Mouse (Mus musculus): Measurements from ENCODE around the gene Lhx1. TPM values are rescaled to one million over a fixed set of nuclear protein-coding genes. Genes with fewer than 3 reads are reported as not detected.

Lhx1 gene
- polyA plus RNA-seq, 1 experiment from 2014 or later, result not detected

DNA sequence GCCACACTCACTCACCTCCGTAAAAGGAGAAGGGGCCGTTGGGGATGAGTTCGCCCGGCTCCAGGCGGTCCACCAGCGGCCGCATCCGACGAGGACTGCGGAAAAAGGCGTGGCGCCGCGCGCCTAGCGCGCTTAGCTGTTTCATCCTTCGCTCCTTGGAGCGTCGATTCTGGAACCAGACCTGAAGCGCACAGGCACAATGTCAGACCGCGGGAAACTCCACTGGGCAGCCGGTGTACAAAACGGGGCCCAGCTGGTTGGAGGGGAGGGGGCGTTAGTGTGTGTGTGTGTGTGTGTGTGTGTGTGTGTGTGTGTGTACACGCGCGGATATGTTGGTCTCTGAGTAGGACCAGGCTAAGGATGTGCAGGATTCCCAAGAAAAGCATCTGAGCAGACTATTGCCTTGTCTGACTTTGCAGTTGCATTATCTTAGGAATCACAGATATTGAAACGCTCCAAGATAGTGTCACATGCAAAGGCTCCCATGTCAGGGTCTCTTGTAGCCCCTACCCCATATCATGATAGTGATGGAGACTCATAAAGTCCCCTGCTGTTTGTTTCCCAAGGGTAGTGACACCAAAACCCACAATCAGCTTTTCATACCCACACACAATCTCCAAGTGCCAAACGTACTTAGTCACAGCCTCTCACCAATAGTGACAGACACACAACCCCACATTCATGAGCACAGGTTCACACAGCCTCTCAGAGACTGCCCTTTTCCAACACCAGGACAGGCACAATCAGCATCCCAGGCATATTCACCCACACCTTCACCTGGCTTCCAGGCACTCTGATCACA, 4.9 kb downstream of the Lhx1 start:
- Histone ChIP-seq H3K36me3 (ENCODE audit: inconsistent target) (no peaks in the 10 kb centered on the region), H3K4me3 (ENCODE audit: inconsistent target) (no peak overlapping the region), H3K79me2 (ENCODE audit: inconsistent target) (no peaks in the 10 kb centered on the region), H3K27ac (no peak overlapping the region)
- WGBS (ENCODE audit: missing documents), result 14% methylated on average over 30 of the region's 31 CpGs

DNA sequence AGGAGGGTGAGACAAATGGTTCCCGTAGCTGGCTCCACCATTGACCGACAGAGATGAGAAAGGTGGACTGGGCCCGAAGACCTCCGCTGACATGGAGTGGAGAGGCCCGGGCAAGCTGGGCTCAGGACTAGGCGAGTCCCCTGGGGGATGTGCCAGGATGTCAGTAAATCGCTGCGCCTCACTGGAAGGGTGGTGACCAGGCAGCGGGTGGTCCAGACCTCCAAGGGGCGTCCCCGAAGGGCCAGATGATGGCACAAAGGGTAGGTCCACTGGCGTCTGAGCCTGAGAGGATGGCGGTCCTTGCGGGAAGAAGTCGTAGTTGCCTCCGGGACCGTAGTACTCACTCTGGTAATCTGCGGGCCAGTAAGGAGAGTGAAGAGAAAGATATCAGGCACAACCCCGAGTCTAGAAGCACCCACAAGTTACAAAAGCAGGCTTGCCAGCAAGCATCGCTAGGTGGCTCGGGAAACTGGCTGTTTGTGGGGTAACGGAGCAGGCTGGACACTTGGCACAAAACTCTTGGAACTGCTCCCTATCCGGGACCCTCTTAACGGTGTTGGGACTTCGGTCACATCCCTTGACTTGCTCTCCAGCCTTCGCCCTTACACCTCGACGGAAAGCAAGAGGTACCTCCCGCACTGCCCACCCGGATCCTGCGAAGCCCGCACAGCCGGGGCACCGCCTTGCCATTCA, 5.6 kb downstream of the Lhx1 start:
- Histone ChIP-seq H3K4me3 (ENCODE audit: inconsistent target) (no peak overlapping the region), H3K36me3 (ENCODE audit: inconsistent target) (no peaks in the 10 kb centered on the region), H3K79me2 (ENCODE audit: inconsistent target) (no peaks in the 10 kb centered on the region), H3K27ac (no peak overlapping the region)
- WGBS (ENCODE audit: missing documents), result 15% methylated on average over 34 of the region's 34 CpGs

DNA sequence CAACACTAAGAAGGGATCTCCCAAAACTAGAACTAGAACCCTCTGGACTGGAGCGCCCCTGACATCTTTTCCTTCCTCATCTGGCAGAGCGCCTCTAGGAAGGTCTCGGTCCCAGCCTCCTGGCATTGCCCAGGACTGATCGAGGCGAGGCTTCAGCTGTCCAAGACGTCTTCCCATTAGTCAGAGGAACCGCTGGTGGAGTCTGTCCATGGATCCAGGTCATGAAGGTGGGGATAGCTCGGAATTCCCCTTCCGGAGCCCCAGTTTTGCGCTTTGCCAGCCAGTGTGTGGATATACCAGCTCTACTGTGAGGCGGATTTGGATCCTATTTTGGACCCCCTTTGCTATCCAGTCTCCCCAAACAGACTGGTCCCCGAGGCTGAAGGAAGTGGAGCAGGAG, 6.3 kb downstream of the Lhx1 start:
- Histone ChIP-seq H3K27ac (no peak overlapping the region), H3K36me3 (ENCODE audit: inconsistent target) (no peaks in the 10 kb centered on the region), H3K4me3 (ENCODE audit: inconsistent target) (no peak overlapping the region), H3K79me2 (ENCODE audit: inconsistent target) (no peaks in the 10 kb centered on the region)
- 30% methylated on average over 12 of the region's 12 CpGs for WGBS (ENCODE audit: missing documents)

DNA sequence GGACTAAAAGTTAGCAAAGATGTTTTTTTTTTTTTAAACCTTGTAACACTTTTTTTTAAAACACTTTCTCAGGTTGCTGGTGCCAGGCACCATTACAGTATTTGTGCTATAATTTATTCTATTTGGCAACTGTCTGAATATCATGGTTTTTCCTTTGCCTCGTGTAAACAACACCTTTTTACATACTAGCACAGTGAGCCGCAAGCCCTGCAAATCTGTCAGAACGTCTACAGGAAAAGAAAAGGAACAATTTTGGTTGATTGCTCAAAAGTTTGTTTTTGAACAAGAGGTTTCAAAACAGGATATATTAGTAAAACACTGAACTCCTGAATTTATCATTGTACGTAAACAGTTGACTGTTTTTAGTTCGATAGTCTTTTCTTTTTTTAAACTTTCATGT, 7.1 kb downstream of the Lhx1 start:
- H3K4me3 ChIP-seq (ENCODE audit: inconsistent target), result no peak overlapping the region
- no peaks in the 10 kb centered on the region for H3K36me3 ChIP-seq (ENCODE audit: inconsistent target)
- 51% methylated on average over 5 of the region's 5 CpGs for WGBS (ENCODE audit: missing documents)
- H3K79me2 ChIP-seq (ENCODE audit: inconsistent target), result no peaks in the 10 kb centered on the region
- no peak overlapping the region for H3K27ac ChIP-seq

DNA sequence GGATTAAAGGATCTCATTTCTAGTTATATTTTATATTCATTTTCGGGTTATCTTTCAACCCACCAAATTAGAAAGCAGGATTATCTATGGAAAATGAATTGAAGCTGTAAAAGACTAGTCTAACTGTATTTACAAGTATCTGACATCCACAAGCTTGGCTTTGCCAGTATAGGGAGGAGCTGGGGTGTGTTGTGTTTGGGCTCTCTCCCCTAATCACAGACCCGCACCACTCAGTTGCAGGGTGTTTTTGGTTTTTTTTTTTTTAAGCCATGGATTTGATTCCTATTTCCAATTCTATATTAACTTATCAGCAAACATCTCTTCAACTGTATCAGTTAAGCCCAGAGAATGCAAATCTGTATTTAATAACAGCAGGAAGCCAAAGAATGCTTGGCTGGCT, 7.9 kb downstream of the Lhx1 start:
- 41% methylated on average over 2 of the region's 2 CpGs for WGBS (ENCODE audit: missing documents)
- peaks cover 6% of the 10 kb centered on the region for H3K79me2 ChIP-seq (ENCODE audit: inconsistent target)
- H3K4me3 ChIP-seq (ENCODE audit: inconsistent target), result no peak overlapping the region
- H3K36me3 ChIP-seq (ENCODE audit: inconsistent target), result no peaks in the 10 kb centered on the region
- no peak overlapping the region for H3K27ac ChIP-seq

DNA sequence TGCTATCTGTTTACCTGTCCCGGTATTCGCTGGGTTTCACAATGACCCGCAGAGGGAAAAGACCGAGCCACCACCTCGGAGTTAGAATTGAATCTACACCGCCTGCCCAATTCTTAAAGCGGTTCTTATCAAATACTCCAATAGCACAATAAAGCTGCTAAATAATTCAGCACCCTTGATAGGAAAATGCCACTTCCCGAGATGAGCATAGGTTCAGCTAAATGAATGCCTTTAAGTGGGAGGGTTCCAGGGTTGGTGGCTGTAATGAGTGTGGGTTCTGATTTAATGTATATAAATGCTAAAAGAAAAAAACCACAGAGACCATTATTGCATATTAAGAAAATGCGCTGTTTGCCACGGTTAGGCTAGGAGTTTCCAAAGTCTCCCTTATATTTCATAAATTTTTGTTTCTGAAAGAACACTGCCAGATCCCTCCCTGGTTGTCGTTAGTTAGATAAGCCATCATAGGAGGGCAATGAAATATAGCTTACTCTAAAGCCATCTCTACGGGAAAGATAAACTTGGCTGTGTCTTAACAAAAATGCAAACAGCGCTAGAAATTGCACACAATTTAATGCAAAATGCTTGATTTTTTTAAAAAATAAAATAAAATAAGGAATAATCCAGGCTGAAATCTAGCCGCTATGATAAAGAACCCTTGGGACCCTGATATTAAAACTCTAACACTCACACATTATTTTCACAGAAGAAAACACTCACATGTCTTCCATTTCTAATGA, 8.7 kb downstream of the Lhx1 start:
- no peak overlapping the region for H3K4me3 ChIP-seq (ENCODE audit: inconsistent target)
- peaks cover 11% of the 10 kb centered on the region for H3K79me2 ChIP-seq (ENCODE audit: inconsistent target)
- H3K27ac ChIP-seq, result no peak overlapping the region
- no peaks in the 10 kb centered on the region for H3K36me3 ChIP-seq (ENCODE audit: inconsistent target)
- WGBS (ENCODE audit: missing documents), result 19% methylated on average over 14 of the region's 14 CpGs

DNA sequence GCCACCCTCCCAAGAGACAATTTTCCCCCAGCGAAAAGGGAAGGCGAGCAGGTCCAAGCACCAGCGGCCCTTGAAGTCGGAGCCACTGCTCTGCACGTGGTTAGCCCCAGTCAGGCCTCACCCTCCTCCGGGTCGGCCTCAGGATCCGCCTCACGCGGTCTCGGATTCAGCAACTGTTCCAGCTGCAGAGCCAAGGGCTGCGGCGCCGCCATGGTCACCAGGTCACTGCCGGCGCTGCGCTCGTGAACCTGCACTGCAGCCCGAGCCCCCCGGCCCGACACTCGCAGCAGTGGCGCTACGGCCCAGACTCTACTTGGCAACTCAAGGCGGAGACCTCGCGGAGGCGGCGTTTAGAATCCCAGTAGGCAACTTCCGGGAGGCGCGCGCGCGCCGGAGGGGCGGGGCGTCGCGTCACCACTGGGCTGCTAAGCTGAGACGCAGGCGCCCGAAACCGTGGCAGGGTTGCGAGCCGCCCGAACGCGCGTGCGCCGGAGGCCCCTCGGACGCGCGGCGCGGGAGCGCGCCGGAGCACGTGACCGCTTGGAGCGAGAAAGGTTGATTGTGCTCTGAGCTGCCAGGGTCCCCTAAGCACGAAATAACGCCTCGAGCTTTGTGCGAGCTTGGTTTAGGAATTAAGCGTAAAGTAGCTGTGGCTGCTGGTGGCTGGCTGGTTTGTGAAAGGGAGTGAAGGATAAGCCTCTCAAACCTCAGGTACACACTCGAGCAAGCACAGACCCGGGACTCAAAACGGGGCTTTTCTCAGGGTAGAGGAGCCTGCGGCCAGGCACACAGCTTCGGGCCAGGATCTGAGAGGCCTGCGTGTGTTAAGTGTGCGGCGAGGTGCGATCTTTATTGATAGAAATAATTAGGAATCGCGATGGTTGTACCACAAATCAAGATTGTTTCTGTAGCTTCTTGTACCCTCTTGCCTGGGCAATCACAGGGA, 11.9 kb downstream of the Lhx1 start, which contains the start of gene Aatf:
Gene Aatf, minus strand, starts transcription at position 352 of the 946 bp plus-strand sequence.
- WGBS (ENCODE audit: missing documents), result under 1% methylated on average over 74 of the region's 80 CpGs
- peak within 1 kb of the TSS; percentile 22; the same call in 1 of the 2 replicates for H3K27ac ChIP-seq
- peak within 1 kb of the TSS; percentile 72 for H3K4me3 ChIP-seq (ENCODE audit: inconsistent target)
- peaks cover 11% of the 10 kb centered on the region for H3K79me2 ChIP-seq (ENCODE audit: inconsistent target)
- peaks cover 8% of the 10 kb centered on the region; the same call in 1 of the 2 replicates for H3K36me3 ChIP-seq (ENCODE audit: inconsistent target)

DNA sequence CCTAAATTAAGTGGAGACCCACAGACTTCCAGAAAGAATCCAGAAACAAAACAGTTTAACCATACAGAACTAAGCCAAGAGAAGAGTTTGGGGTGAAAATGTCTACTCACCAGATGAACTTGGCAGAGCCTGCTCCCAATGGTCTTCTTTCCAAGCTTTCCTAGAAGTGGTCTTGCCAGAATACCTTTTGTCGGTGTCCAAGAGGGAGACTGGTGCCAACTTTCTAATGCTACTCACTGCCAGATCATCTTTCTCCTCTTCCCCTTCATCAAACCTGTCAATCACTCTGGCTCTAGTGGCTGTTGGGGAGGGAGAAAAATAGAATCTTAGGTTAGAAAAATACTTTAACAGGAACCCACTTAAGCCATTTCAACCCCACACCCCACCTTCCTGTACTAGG, 13.3 kb downstream of the Lhx1 start:
- Histone ChIP-seq H3K4me3 (ENCODE audit: inconsistent target) (no peak overlapping the region), H3K36me3 (ENCODE audit: inconsistent target) (peaks cover 16% of the 10 kb centered on the region), H3K79me2 (ENCODE audit: inconsistent target) (peaks cover 11% of the 10 kb centered on the region), H3K27ac (no peak overlapping the region)
- WGBS (ENCODE audit: missing documents), result 92% methylated on average over 1 of the region's 1 CpGs

DNA sequence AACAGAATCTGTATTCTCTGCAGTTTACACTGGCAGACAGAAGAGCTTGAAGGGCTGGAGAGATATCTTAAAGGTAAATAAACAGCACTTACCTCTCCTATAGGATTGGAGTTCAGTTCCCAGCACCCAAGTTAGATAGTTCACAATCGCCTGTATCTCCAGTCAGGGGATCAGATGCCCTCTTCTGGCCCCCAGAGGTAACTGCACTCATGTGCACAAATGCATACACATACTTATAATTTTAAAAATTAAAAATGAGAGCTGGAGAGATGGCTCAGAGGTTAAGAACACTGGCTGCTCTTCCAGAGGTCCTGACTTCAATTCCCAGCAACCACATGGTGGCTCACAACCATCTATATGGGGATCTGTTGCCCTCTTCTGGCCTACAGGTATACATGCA, 21.0 kb downstream of the Lhx1 start:
- Histone ChIP-seq H3K36me3 (ENCODE audit: inconsistent target) (peaks cover 22% of the 10 kb centered on the region), H3K27ac (no peak overlapping the region), H3K4me3 (ENCODE audit: inconsistent target) (no peak overlapping the region), H3K79me2 (ENCODE audit: inconsistent target) (no peaks in the 10 kb centered on the region)
- WGBS (ENCODE audit: missing documents), result 100% methylated on average over 1 of the region's 1 CpGs

DNA sequence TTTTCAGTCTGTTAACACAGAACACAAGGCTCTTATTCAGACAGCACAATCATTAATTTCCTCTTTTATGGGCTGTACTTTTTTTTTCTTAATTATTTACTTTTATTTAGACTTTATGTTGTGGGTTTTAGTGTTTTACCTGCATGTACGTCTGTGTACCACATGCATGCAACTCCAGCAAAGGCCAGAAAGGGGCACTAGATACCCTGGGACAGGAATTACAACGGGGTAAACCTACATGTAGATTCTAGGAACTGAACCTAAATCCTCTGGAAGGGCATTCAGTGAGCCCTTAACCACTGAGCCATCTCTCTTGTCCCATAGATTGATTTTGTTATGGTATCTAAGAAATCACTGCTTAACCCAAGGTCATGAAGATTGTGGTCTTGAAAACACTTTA, 27.4 kb downstream of the Lhx1 start:
- 82% methylated on average over 2 of the region's 2 CpGs for WGBS (ENCODE audit: missing documents)
- no peak overlapping the region for H3K4me3 ChIP-seq (ENCODE audit: inconsistent target)

DNA sequence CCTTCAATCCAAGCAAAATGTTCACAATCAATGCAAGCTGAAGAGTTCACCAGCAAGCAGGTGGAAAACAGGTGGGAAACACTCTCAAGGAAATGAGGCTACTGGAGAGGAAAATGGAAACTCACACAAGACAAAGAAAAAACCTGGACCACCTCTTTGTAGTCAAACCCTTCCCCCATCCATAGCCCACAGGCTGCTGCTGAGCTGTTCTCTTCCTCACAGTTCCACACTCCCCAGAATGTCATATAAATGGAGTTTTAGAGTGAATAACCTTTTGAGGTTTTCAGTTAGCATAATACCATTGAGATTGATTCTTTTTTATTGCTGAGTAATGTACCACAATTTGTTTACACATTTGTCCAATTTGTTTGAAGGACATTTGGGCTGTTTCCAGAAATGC, 28.4 kb downstream of the Lhx1 start:
- Histone ChIP-seq H3K79me2 (ENCODE audit: inconsistent target) (no peaks in the 10 kb centered on the region), H3K27ac (no peak overlapping the region), H3K36me3 (ENCODE audit: inconsistent target) (peaks cover 10% of the 10 kb centered on the region), H3K4me3 (ENCODE audit: inconsistent target) (no peak overlapping the region)

More for the DNA sequence above, 27.4 kb downstream of the Lhx1 start:
- Histone ChIP-seq H3K36me3 (ENCODE audit: inconsistent target) (peaks cover 14% of the 10 kb centered on the region; the same call in 1 of the 2 replicates), H3K27ac (no peak overlapping the region), H3K79me2 (ENCODE audit: inconsistent target) (no peaks in the 10 kb centered on the region)

DNA sequence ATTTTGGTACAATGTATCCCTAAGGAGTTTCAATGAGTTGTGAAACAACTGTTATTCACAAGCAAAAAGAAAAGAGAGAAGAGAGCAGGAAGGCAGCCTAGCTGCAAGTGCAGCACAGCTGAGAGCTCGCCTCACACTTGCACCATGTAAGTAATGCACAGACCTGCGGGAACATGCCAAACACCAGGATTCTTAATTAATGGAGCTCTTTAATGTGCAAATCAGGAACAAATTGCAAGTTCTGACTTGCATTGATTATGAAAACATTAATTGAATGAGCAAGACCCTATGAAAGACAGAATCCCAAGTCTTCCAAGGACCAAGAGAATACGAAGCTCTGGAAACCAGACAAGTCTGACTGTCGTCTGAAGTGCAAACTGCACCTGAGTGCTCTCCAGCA, 29.6 kb downstream of the Lhx1 start:
- no peak overlapping the region for H3K4me3 ChIP-seq (ENCODE audit: inconsistent target)
- H3K79me2 ChIP-seq (ENCODE audit: inconsistent target), result no peaks in the 10 kb centered on the region
- H3K27ac ChIP-seq, result no peak overlapping the region
- H3K36me3 ChIP-seq (ENCODE audit: inconsistent target), result peaks cover 16% of the 10 kb centered on the region
- WGBS (ENCODE audit: missing documents), result 97% methylated on average over 4 of the region's 4 CpGs

DNA sequence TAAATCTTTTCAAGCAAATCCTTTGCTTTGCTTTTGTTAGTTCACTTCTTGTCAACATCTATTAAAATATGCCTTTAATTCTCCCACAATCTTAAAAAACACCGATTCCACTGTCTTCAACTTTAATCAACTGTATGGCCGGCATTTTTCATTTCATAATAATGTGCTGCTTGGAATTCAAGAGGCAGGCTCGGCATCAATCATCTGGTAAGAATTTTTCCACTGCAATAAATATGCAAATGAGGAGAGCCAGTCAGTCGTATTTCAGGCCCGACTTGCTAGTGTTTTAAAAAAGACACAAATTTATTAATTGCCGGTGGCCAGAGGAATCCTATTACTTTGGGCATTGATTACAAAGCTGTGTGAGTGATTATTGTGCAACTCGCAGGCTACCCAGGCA, 43.7 kb downstream of the Lhx1 start:
- H3K79me2 ChIP-seq (ENCODE audit: inconsistent target), result no peaks in the 10 kb centered on the region
- H3K36me3 ChIP-seq (ENCODE audit: inconsistent target), result no peaks in the 10 kb centered on the region
- 93% methylated on average over 7 of the region's 7 CpGs for WGBS (ENCODE audit: missing documents)
- no peak overlapping the region for H3K4me3 ChIP-seq (ENCODE audit: inconsistent target)
- H3K27ac ChIP-seq, result no peak overlapping the region

DNA sequence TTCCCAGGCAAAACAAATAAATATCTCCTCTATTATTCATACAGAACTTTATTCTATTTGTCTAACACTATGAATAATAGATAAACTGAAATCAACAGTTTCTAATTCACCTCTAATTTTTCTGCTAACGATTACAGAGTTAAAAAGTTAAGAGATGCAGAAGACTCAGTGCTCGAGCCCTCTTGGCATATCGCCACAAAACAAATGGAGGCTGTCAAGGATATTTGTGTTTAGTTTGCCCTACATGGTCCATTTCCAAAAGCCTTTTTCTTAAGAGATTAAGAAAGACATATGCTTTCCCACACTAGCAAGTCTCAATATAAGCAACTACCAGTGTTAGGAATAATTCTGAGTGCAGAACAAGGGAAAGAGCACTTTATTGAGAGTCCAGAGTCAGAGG, 44.9 kb downstream of the Lhx1 start:
- Histone ChIP-seq H3K36me3 (ENCODE audit: inconsistent target) (no peaks in the 10 kb centered on the region), H3K4me3 (ENCODE audit: inconsistent target) (no peak overlapping the region), H3K79me2 (ENCODE audit: inconsistent target) (no peaks in the 10 kb centered on the region), H3K27ac (no peak overlapping the region)
- WGBS (ENCODE audit: missing documents), result 94% methylated on average over 3 of the region's 3 CpGs
